Mouse (Mus musculus): ENCODE data around the gene Fsd1.
A peak's percentile ranks its signal among the peaks of the same experiment; 100 is the strongest.

Gene Fsd1

GRCm38 (mm10) chr17:56030238-56030870 lies 44.0 kb downstream of the Fsd1 start:
- no peak for DNase-seq (ENCODE audit: low spot score in 2 of 2)

- peak; percentile 50 to 66 for DNase-seq (ENCODE audit: low spot score in 2 of 2)
These were observed 44.6 kb downstream of the Fsd1 start for GRCm38 (mm10) chr17:56030919-56031318.

GRCm38 (mm10) chr17:56031431-56031830 lies 45.1 kb downstream of the Fsd1 start:
- DNase-seq (ENCODE audit: low spot score in 2 of 2) = no peak

GRCm38 (mm10) chr17:56032127-56032733 lies 45.9 kb downstream of the Fsd1 start:
- DNase-seq (ENCODE audit: low spot score in 2 of 2) = no peak

- DNase-seq (ENCODE audit: low spot score in 2 of 2) = no peak
These were observed 46.5 kb downstream of the Fsd1 start for GRCm38 (mm10) chr17:56032831-56033230.

- DNase-seq (ENCODE audit: low spot score in 2 of 2) = peak; percentile 54 to 55
These were observed 47.9 kb downstream of the Fsd1 start for GRCm38 (mm10) chr17:56034040-56034725.

GRCm38 (mm10) chr17:56034726-56035100 lies 48.4 kb downstream of the Fsd1 start:
- no peak for DNase-seq (ENCODE audit: low spot score in 2 of 2)

- no peak for DNase-seq (ENCODE audit: low spot score in 2 of 2)
These were observed 48.9 kb downstream of the Fsd1 start for GRCm38 (mm10) chr17:56035216-56035615.

- DNase-seq (ENCODE audit: low spot score in 2 of 2) = peak; percentile 98 to 99
These were observed 50.0 kb downstream of the Fsd1 start, which contains the start of gene Sh3gl1 for GRCm38 (mm10) chr17:56036176-56036900. TSS of gene Sh3gl1 (minus strand) at chr17:56036635.

GRCm38 (mm10) chr17:56036901-56037287 lies 50.6 kb downstream of the Fsd1 start:
- no peak for DNase-seq (ENCODE audit: low spot score in 2 of 2)

GRCm38 (mm10) chr17:56038583-56039261 lies 52.4 kb downstream of the Fsd1 start:
- no peak for DNase-seq (ENCODE audit: low spot score in 2 of 2)

GRCm38 (mm10) chr17:56039345-56039744 lies 53.0 kb downstream of the Fsd1 start:
- no peak for DNase-seq (ENCODE audit: low spot score in 2 of 2)

- peak; percentile 98 to 99 for DNase-seq (ENCODE audit: low spot score in 2 of 2)
These were observed 53.9 kb downstream of the Fsd1 start, which contains the start of gene Chaf1a for GRCm38 (mm10) chr17:56040030-56040856. TSS of gene Chaf1a (plus strand) at chr17:56040439.

GRCm38 (mm10) chr17:56040857-56041163 lies 54.5 kb downstream of the Fsd1 start:
- DNase-seq (ENCODE audit: low spot score in 2 of 2) = no peak
